ENCODE assay signal across 20 mouse cellular contexts in the genomic region with DNA sequence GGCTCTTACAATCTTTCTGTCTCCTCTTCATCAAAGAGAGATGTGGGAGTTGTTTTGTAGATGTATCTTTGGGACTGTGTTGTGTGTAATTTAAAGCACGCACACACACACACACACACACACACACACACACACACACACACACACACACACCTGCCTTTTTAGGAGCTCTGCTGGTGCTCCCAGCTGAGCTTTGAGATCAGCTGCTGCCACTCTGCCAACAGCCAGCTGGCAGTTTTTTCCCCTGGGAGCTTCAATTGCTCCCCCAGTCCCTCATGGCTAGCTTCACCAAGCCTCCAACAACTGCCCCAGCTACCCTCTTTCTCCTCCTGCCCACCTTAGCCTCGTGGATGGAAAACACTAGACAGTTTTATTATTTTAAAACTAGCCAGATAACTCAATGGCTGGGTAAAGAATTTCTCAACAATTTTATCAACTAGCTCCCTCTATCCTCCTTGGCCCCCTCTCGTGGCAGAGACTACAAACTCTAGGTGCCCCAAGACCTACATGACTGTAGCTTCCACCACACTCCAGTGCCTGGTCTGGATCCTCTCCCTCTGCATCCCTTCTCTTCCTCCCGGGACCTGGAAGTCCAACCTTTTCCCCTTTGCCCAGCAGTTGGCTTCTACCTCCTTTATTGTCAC. TPM values are rescaled to one million over a fixed set of nuclear protein-coding genes. Genes with fewer than 3 reads are reported as not detected.
DNase-seq lines count a peak whose midpoint lies in the region; ATAC-seq and TF ChIP-seq lines count a peak whose summit lies in the region.
"Had no signal": no experiment of that assay in that cellular context is flagged by ENCODE, and none has a peak within 500 bp of the region (broad histone marks: within the 10 kb centered on the region; RNA-seq: fewer than 3 reads in every experiment).

No protein-coding gene starts in this region.

- TF ChIP-seq POLR2A in MEL (IDR thresholded peaks at IDR 0.05; ENCODE audit: control insufficient read depth in 1 of 2, insufficient read depth in 1 of 2, low read depth in 1 of 2, low read length in 2 of 2, poor library complexity in 1 of 2) = no peak

- H3K9me3 ChIP-seq in liver, postnatal 0 days (ENCODE audit: low read length) = no peaks in the 10 kb centered on the region
- no peaks in the 10 kb centered on the region for H3K9me3 ChIP-seq in liver, embryonic 11.5 days (ENCODE audit: control insufficient read depth, low read length)
- H3K9me3 ChIP-seq in MEL (replicated peaks; ENCODE audit: insufficient read depth, low read length) = no peaks in the 10 kb centered on the region
- H3K9me3 ChIP-seq: embryonic facial prominence, embryonic 15.5 days; forebrain, embryonic 12.5 days; heart, embryonic 13.5 days; hindbrain, embryonic 10.5 days; limb, embryonic 15.5 days; stomach, embryonic 15.5 days had no signal

- H3K4me3 ChIP-seq in liver, postnatal 0 days (ENCODE audit: low read depth, low read length) = no peak overlapping the region
- H3K4me3 ChIP-seq in liver, embryonic 11.5 days (ENCODE audit: low read depth, low read length) = no peak overlapping the region
- H3K4me3 ChIP-seq in MEL (ENCODE audit: control insufficient read depth in 1 of 2, insufficient read depth in 1 of 2, low read depth in 2 of 2, low read length in 2 of 2) = no peak overlapping the region
- H3K4me3 ChIP-seq: embryonic facial prominence, embryonic 15.5 days; forebrain, embryonic 12.5 days; heart, embryonic 13.5 days; hindbrain, embryonic 10.5 days; limb, embryonic 15.5 days; stomach, embryonic 15.5 days had no signal

- H3K4me1 ChIP-seq in liver, postnatal 0 days (ENCODE audit: insufficient read depth) = 0 out of 2 replicates have a peak, but pooled peaks cover under 1% of the 10 kb centered on the region
- H3K4me1 ChIP-seq in liver, embryonic 11.5 days (replicated peaks; ENCODE audit: control insufficient read depth, insufficient read depth, low read length) = 0 out of 2 replicates have a peak, but pooled peaks cover 3% of the 10 kb centered on the region
- peaks cover 27 to 30% of the 10 kb centered on the region in 2 experiments for H3K4me1 ChIP-seq in MEL (ENCODE audit: control insufficient read depth in 1 of 2, insufficient read depth in 2 of 2, low read length in 2 of 2)
- H3K4me1 ChIP-seq: embryonic facial prominence, embryonic 15.5 days; forebrain, embryonic 12.5 days; hindbrain, embryonic 10.5 days; limb, embryonic 15.5 days; stomach, embryonic 15.5 days had no signal

- no peak overlapping the region for H3K27ac ChIP-seq in liver, postnatal 0 days (ENCODE audit: low read depth)
- H3K27ac ChIP-seq in liver, embryonic 11.5 days (ENCODE audit: low read depth, low read length) = no peak overlapping the region
- peak overlapping the region; percentile 33 for H3K27ac ChIP-seq in MEL (ENCODE audit: control insufficient read depth, low read depth, low read length)
- H3K27ac ChIP-seq: embryonic facial prominence, embryonic 15.5 days; forebrain, embryonic 12.5 days; heart, embryonic 13.5 days; hindbrain, embryonic 10.5 days; limb, embryonic 15.5 days; stomach, embryonic 15.5 days had no signal

- no peak overlapping the region for H3K9ac ChIP-seq in liver, postnatal 0 days (replicated peaks)
- H3K9ac ChIP-seq in liver, embryonic 11.5 days (ENCODE audit: low read depth, low read length) = no peak overlapping the region
- no peak overlapping the region for H3K9ac ChIP-seq in MEL (ENCODE audit: control insufficient read depth, low read depth, low read length, poor library complexity, severe bottlenecking)
- H3K9ac ChIP-seq: embryonic facial prominence, embryonic 15.5 days; forebrain, embryonic 12.5 days; heart, embryonic 13.5 days; limb, embryonic 15.5 days; lung, embryonic 14.5 days; stomach, embryonic 15.5 days had no signal

- WGBS in liver, postnatal 0 days (ENCODE audit: insufficient replicate concordance) = 59% methylated on average over 4 of the region's 4 CpGs
- 65% methylated on average over 4 of the region's 4 CpGs for WGBS in liver, embryonic 11.5 days

- DNase-seq in gastrocnemius, postnatal 10 days = peak; percentile 25
- no peak for DNase-seq in gastrocnemius, postnatal 4 days (ENCODE audit: low spot score in 2 of 2)
- DNase-seq in liver, postnatal 0 days = peak; percentile 21
- DNase-seq in liver, embryonic 11.5 days (ENCODE audit: low spot score) = no peak
- DNase-seq in MEL (ENCODE audit: low read depth, low spot score) = peak; percentile 13
- peak; percentile 68 for DNase-seq in thymus, postnatal 25 days
- DNase-seq in frontal cortex, adult 2 months (ENCODE audit: extremely low spot score in 1 of 2, low spot score in 1 of 2) = no peak
- DNase-seq: adrenal gland, postnatal 25 days; cerebellum, adult 9-10 months; lung, embryonic 14.5 days; retina, postnatal 1 day had no signal

- H3K36me3 ChIP-seq in liver, postnatal 0 days (replicated peaks; ENCODE audit: insufficient read depth, low read length) = no peaks in the 10 kb centered on the region
- H3K36me3 ChIP-seq in liver, embryonic 11.5 days (ENCODE audit: control insufficient read depth, insufficient read depth, low read length) = no peaks in the 10 kb centered on the region
- H3K36me3 ChIP-seq in MEL (ENCODE audit: control insufficient read depth in 1 of 2, insufficient read depth in 2 of 2, low read length in 2 of 2) = peaks cover 0 to 26% of the 10 kb centered on the region in 2 experiments; a peak in 2 of 4 replicates
- H3K36me3 ChIP-seq: embryonic facial prominence, embryonic 15.5 days; forebrain, embryonic 12.5 days; heart, embryonic 13.5 days; hindbrain, embryonic 10.5 days; limb, embryonic 15.5 days; stomach, embryonic 15.5 days had no signal

- TF ChIP-seq CTCF in liver, postnatal 0 days (IDR thresholded peaks at IDR 0.05; ENCODE audit: low read depth) = no peak
- 0 out of 6 replicates have a peak, but pooled peaks of 1 of the 3 experiments have one; percentile 10 for TF ChIP-seq CTCF in MEL (IDR thresholded peaks at IDR 0.05 in 2 of 3, conservative IDR thresholded peaks at IDR 0.05 in 1 of 3; ENCODE audit: control insufficient read depth in 1 of 3, insufficient read depth in 1 of 3, low read depth in 2 of 3, low read length in 3 of 3, poor library complexity in 1 of 3, severe bottlenecking in 1 of 3)

- H3K27me3 ChIP-seq in liver, postnatal 0 days (ENCODE audit: insufficient read depth, low read length) = no peaks in the 10 kb centered on the region
- H3K27me3 ChIP-seq in liver, embryonic 11.5 days (replicated peaks; ENCODE audit: control insufficient read depth, insufficient read depth, low read length) = no peaks in the 10 kb centered on the region
- no peaks in the 10 kb centered on the region for H3K27me3 ChIP-seq in MEL (ENCODE audit: control insufficient read depth in 1 of 2, insufficient read depth in 2 of 2, low read length in 2 of 2)
- H3K27me3 ChIP-seq: embryonic facial prominence, embryonic 15.5 days; forebrain, embryonic 12.5 days; heart, embryonic 13.5 days; limb, embryonic 15.5 days; stomach, embryonic 15.5 days had no signal

- TF ChIP-seq EP300 in liver, postnatal 0 days (IDR thresholded peaks at IDR 0.05; ENCODE audit: low read depth) = no peak
- TF ChIP-seq EP300 in MEL (IDR thresholded peaks at IDR 0.05; ENCODE audit: low read depth in 1 of 2, low read length in 2 of 2) = no peak

- no peak for TF ChIP-seq RAD21 in MEL (IDR thresholded peaks at IDR 0.05; ENCODE audit: low read depth, low read length)

- no peak overlapping the region for H3K4me2 ChIP-seq in liver, postnatal 0 days (ENCODE audit: low read depth, low read length)
- no peak overlapping the region for H3K4me2 ChIP-seq in liver, embryonic 11.5 days
- H3K4me2 ChIP-seq: embryonic facial prominence, embryonic 15.5 days; forebrain, embryonic 12.5 days; heart, embryonic 13.5 days; limb, embryonic 15.5 days; lung, embryonic 14.5 days; stomach, embryonic 15.5 days had no signal

- H3K79me2 ChIP-seq in MEL (ENCODE audit: control insufficient read depth, insufficient read depth, low read length, poor library complexity) = no peaks in the 10 kb centered on the region

- ATAC-seq in liver, postnatal 0 days = no peak
- ATAC-seq in liver, embryonic 11.5 days (replicated peaks; ENCODE audit: low FRiP score) = no peak

RNA-seq across cellular contexts. Expression of gene Itgam, which starts 18.2 kb away (rescaled TPM):
- 1 to 10 TPM; 1.5 to 3.4 TPM for total RNA-seq in gastrocnemius, postnatal 10 days (2021)
- 1 to 10 TPM; 3.9 to 4.6 TPM for total RNA-seq in gastrocnemius, postnatal 4 days (2021)
- polyA plus RNA-seq in liver, postnatal 0 days (2015; fragmentation: Nextera tagmentation; extraction: Ambion mirVana) = 5.1 and 6.1 TPM in 2 replicates
- 1.8 and 1.9 TPM in 2 replicates for polyA plus RNA-seq in liver, embryonic 11.5 days (2014; fragmentation: Nextera tagmentation; extraction: Ambion mirVana)
- not detected in 2 replicates for total RNA-seq in MEL (2012; rRNA removed)
- not detected for polyA plus RNA-seq in MEL (2012; ENCODE audit: insufficient read depth in 1 of 2, insufficient read length in 2 of 2, low read depth in 1 of 2, low replicate concordance in 2 of 2, missing spikeins in 1 of 2)
- 9.4 and 14.6 TPM in 2 replicates for polyA plus RNA-seq in frontal cortex, adult 2 months (2012; rRNA removed)
- polyA plus RNA-seq: C2C12 had no signal

RNA-seq across cellular contexts. Expression of gene Gm49368, which starts 18.2 kb away (rescaled TPM):
- not detected for total RNA-seq in gastrocnemius, postnatal 10 days (2021)
- total RNA-seq in gastrocnemius, postnatal 4 days (2021) = not detected
- polyA plus RNA-seq in liver, postnatal 0 days (2015; fragmentation: Nextera tagmentation; extraction: Ambion mirVana) = 0.51 TPM in 1 of 2 replicates, not detected in the other
- not detected in 2 replicates for polyA plus RNA-seq in liver, embryonic 11.5 days (2014; fragmentation: Nextera tagmentation; extraction: Ambion mirVana)
- total RNA-seq in MEL (2012; rRNA removed) = not detected in 2 replicates
- not detected for polyA plus RNA-seq in MEL (2012; ENCODE audit: insufficient read depth in 1 of 2, insufficient read length in 2 of 2, low read depth in 1 of 2, low replicate concordance in 2 of 2, missing spikeins in 1 of 2)
- polyA plus RNA-seq in frontal cortex, adult 2 months (2012; rRNA removed) = 0.02 TPM in 1 of 2 replicates, not detected in the other
- total RNA-seq: adrenal gland, postnatal 25 days; gastrocnemius, adult 8-10 months had no signal
- polyA plus RNA-seq: C2C12; embryonic facial prominence, embryonic 15.5 days; forebrain, embryonic 12.5 days; heart, embryonic 13.5 days; kidney, embryonic 14.5 days; limb, embryonic 15.5 days; lung, embryonic 14.5 days; stomach, embryonic 15.5 days had no signal

RNA-seq across cellular contexts. Expression of gene Trim72, which starts 40.5 kb away (rescaled TPM):
- 100 to 1,000 TPM; 238 to 256 TPM for total RNA-seq in gastrocnemius, postnatal 10 days (2021)
- total RNA-seq in gastrocnemius, postnatal 4 days (2021) = 100 to 1,000 TPM; 254 to 296 TPM
- 0.12 TPM in 1 of 2 replicates, not detected in the other for polyA plus RNA-seq in liver, postnatal 0 days (2015; fragmentation: Nextera tagmentation; extraction: Ambion mirVana)
- polyA plus RNA-seq in liver, embryonic 11.5 days (2014; fragmentation: Nextera tagmentation; extraction: Ambion mirVana) = not detected in 2 replicates
- 0.13 and 0.19 TPM in 2 replicates for total RNA-seq in MEL (2012; rRNA removed)
- under 1 TPM in 1 of 2 experiments, not detected in 1; 0.14 TPM for polyA plus RNA-seq in MEL (2012; ENCODE audit: insufficient read depth in 1 of 2, insufficient read length in 2 of 2, low read depth in 1 of 2, low replicate concordance in 2 of 2, missing spikeins in 1 of 2)
- 2.5 and 2.8 TPM in 2 replicates for polyA plus RNA-seq in frontal cortex, adult 2 months (2012; rRNA removed)
- polyA plus RNA-seq: forebrain, embryonic 12.5 days; hindbrain, embryonic 10.5 days; kidney, embryonic 14.5 days; lung, embryonic 14.5 days had no signal

RNA-seq across cellular contexts. Expression of gene Pycard, which starts 50.6 kb away (rescaled TPM):
- 1 to 10 TPM; 3.3 to 4.9 TPM for total RNA-seq in gastrocnemius, postnatal 10 days (2021)
- total RNA-seq in gastrocnemius, postnatal 4 days (2021) = 10 to 100 TPM; 16.0 to 21.7 TPM
- 25.8 TPM in 2 replicates for polyA plus RNA-seq in liver, postnatal 0 days (2015; fragmentation: Nextera tagmentation; extraction: Ambion mirVana)
- polyA plus RNA-seq in liver, embryonic 11.5 days (2014; fragmentation: Nextera tagmentation; extraction: Ambion mirVana) = 46.3 and 51.1 TPM in 2 replicates
- total RNA-seq in MEL (2012; rRNA removed) = 0.10 and 0.12 TPM in 2 replicates
- under 1 TPM in 1 of 2 experiments, not detected in 1; 0.24 TPM for polyA plus RNA-seq in MEL (2012; ENCODE audit: insufficient read depth in 1 of 2, insufficient read length in 2 of 2, low read depth in 1 of 2, low replicate concordance in 2 of 2, missing spikeins in 1 of 2)
- polyA plus RNA-seq in frontal cortex, adult 2 months (2012; rRNA removed) = 7.5 and 10.1 TPM in 2 replicates

Comparison
In these comparisons a context has a peak if more than half of its experiments do, and no peak if none do; other contexts are left out.
1. DNase-seq: peak in gastrocnemius, postnatal 10 days (single experiment), liver, postnatal 0 days (single experiment), MEL (single experiment) and thymus, postnatal 25 days (single experiment); none in gastrocnemius, postnatal 4 days (0 of 2), liver, embryonic 11.5 days (single experiment) and frontal cortex, adult 2 months (0 of 2).